Mouse (Mus musculus) limb, embryonic 15.5 days (tissue): ENCODE results near the gene Ccdc34. TPM values are rescaled to one million over a fixed set of nuclear protein-coding genes. Genes with fewer than 3 reads are reported as not detected.

Experiments
- ATAC-seq: fragments of 200-750 bp; cut with Nextera tagmentation; 2 replicates; pipeline ENCODE4 v1.8.0; 2017; ENCODE audit warnings: low read depth, moderate TSS enrichment; ENCODE audit not compliant: insufficient number of reproducible peaks, low FRiP score, low TSS enrichment
- H3K27ac ChIP-seq: fragments of 300-500 bp; sonication (generic); 2 replicates; pipeline ENCODE4 v1.5.1; 2015; ENCODE audit warnings: moderate library complexity, mild to moderate bottlenecking, inconsistent platforms
- H3K27me3 ChIP-seq: fragments of 300-500 bp; sonication (generic); 2 replicates; pipeline ENCODE4 v1.6.1; 2015; ENCODE audit warnings: inconsistent platforms
- H3K36me3 ChIP-seq: fragments of 300-500 bp; sonication (generic); 2 replicates; pipeline ENCODE4 v1.6.1; 2015; ENCODE audit warnings: inconsistent platforms
- H3K4me1 ChIP-seq: fragments of 300-500 bp; sonication (generic); 2 replicates; pipeline ENCODE4 v1.6.1; 2015; ENCODE audit warnings: inconsistent platforms
- H3K4me2 ChIP-seq: fragments of 300-500 bp; sonication (generic); 2 replicates; pipeline ENCODE4 v1.6.1; 2015; ENCODE audit warnings: mild to moderate bottlenecking, inconsistent platforms
- H3K4me3 ChIP-seq: fragments of 300-500 bp; sonication (generic); 2 replicates; pipeline ENCODE4 v1.5.1; 2015; ENCODE audit warnings: mild to moderate bottlenecking, inconsistent platforms
- H3K9ac ChIP-seq: fragments of 300-500 bp; sonication (generic); 2 replicates; pipeline ENCODE4 v1.6.1; 2015; ENCODE audit warnings: inconsistent platforms
- H3K9me3 ChIP-seq: fragments of 300-500 bp; sonication (generic); 2 replicates; pipeline ENCODE4 v1.6.1; 2016; ENCODE audit warnings: inconsistent platforms
- WGBS: fragments of 180-500 bp; shearing (Covaris S2); methylation state at CpG from one replicate; pipeline ENCODE4 v1.1.7; 2015; 5-methylcytosine and 5-hydroxymethylcytosine counted together
- polyA plus RNA-seq: library from polyadenylated mRNA; unstranded; fragments of >200 nt; fragmentation: Nextera tagmentation; extraction: Ambion mirVana; gene quantifications from 2 replicates; pipeline ENCODE4 v1.2.1, GENCODE M21; 2015

Ccdc34 gene
- polyA plus RNA-seq, 1 experiment from 2014 or later = 38.5 TPM

- no peaks in the 10 kb centered on the region for H3K27me3 ChIP-seq
- ATAC-seq = no peak
- no peak overlapping the region for H3K4me2 ChIP-seq
- H3K4me3 ChIP-seq = no peak overlapping the region
- H3K36me3 ChIP-seq = no peaks in the 10 kb centered on the region
- peaks cover 35% of the 10 kb centered on the region for H3K4me1 ChIP-seq
- 34% methylated on average over 1 of the region's 1 CpGs for WGBS
- no peak overlapping the region for H3K9ac ChIP-seq
- H3K27ac ChIP-seq = 0 out of 2 replicates have a peak overlapping the region, but pooled peaks have one; percentile 38
- no peaks in the 10 kb centered on the region for H3K9me3 ChIP-seq
Measured at GRCm38 (mm10) chr2:109984930-109985329, 32.7 kb upstream of the Ccdc34 start.

GRCm38 (mm10) chr2:109985560-109985959 is 32.1 kb upstream of the Ccdc34 start:
- no peak overlapping the region for H3K4me2 ChIP-seq
- H3K4me3 ChIP-seq = no peak overlapping the region
- H3K9me3 ChIP-seq = no peaks in the 10 kb centered on the region
- WGBS = 41% methylated on average over 9 of the region's 9 CpGs
- no peak overlapping the region for H3K9ac ChIP-seq
- no peak for ATAC-seq
- H3K27me3 ChIP-seq = no peaks in the 10 kb centered on the region
- peaks cover 35% of the 10 kb centered on the region for H3K4me1 ChIP-seq
- no peaks in the 10 kb centered on the region for H3K36me3 ChIP-seq
- H3K27ac ChIP-seq = peak overlapping the region; percentile 38; the same call in 1 of the 2 replicates

- Histone ChIP-seq H3K4me3 (no peak overlapping the region), H3K36me3 (no peaks in the 10 kb centered on the region), H3K4me1 (peaks cover 36% of the 10 kb centered on the region), H3K9me3 (no peaks in the 10 kb centered on the region), H3K9ac (no peak overlapping the region), H3K27ac (0 out of 2 replicates have a peak overlapping the region, but pooled peaks have one; percentile 38), H3K4me2 (no peak overlapping the region), H3K27me3 (no peaks in the 10 kb centered on the region)
- WGBS = 56% methylated on average over 11 of the region's 11 CpGs
- ATAC-seq = no peak
Measured at GRCm38 (mm10) chr2:109986036-109986785, 31.4 kb upstream of the Ccdc34 start.

- WGBS = 55% methylated on average over 5 of the region's 5 CpGs
- no peaks in the 10 kb centered on the region for H3K36me3 ChIP-seq
Measured at GRCm38 (mm10) chr2:109987946-109988345, 29.7 kb upstream of the Ccdc34 start.

GRCm38 (mm10) chr2:109989196-109989595 is 28.4 kb upstream of the Ccdc34 start:
- Histone ChIP-seq H3K9ac (no peak overlapping the region), H3K36me3 (no peaks in the 10 kb centered on the region), H3K4me1 (peaks cover 37% of the 10 kb centered on the region), H3K4me2 (no peak overlapping the region), H3K4me3 (no peak overlapping the region), H3K27me3 (no peaks in the 10 kb centered on the region), H3K9me3 (no peaks in the 10 kb centered on the region), H3K27ac (peak overlapping the region; percentile 54; the same call in 1 of the 2 replicates)
- ATAC-seq = no peak
- WGBS = 21% methylated on average over 3 of the region's 3 CpGs

More at GRCm38 (mm10) chr2:109987946-109988345, 29.7 kb upstream of the Ccdc34 start:
- H3K27ac ChIP-seq = no peak overlapping the region
- no peaks in the 10 kb centered on the region for H3K9me3 ChIP-seq
- H3K9ac ChIP-seq = no peak overlapping the region
- peaks cover 37% of the 10 kb centered on the region for H3K4me1 ChIP-seq
- H3K4me3 ChIP-seq = no peak overlapping the region
- no peak for ATAC-seq
- H3K27me3 ChIP-seq = no peaks in the 10 kb centered on the region
- no peak overlapping the region for H3K4me2 ChIP-seq

GRCm38 (mm10) chr2:109989679-109990473 is 27.7 kb upstream of the Ccdc34 start:
- H3K4me1 ChIP-seq = peaks cover 37% of the 10 kb centered on the region
- 43% methylated on average over 8 of the region's 8 CpGs for WGBS

GRCm38 (mm10) chr2:109991754-109992153 is 25.9 kb upstream of the Ccdc34 start:
- ATAC-seq = no peak
- Histone ChIP-seq H3K27ac (no peak overlapping the region), H3K9me3 (no peaks in the 10 kb centered on the region), H3K4me2 (no peak overlapping the region), H3K9ac (no peak overlapping the region), H3K27me3 (no peaks in the 10 kb centered on the region), H3K36me3 (no peaks in the 10 kb centered on the region; the same call in 1 of the 2 replicates), H3K4me1 (peaks cover 27% of the 10 kb centered on the region), H3K4me3 (no peak overlapping the region)
- 85% methylated on average over 1 of the region's 1 CpGs for WGBS

More at GRCm38 (mm10) chr2:109989679-109990473, 27.7 kb upstream of the Ccdc34 start:
- Histone ChIP-seq H3K4me2 (no peak overlapping the region), H3K4me3 (no peak overlapping the region), H3K27me3 (no peaks in the 10 kb centered on the region), H3K9me3 (no peaks in the 10 kb centered on the region), H3K36me3 (no peaks in the 10 kb centered on the region; the same call in 1 of the 2 replicates), H3K27ac (no peak overlapping the region), H3K9ac (no peak overlapping the region)
- no peak for ATAC-seq

- Histone ChIP-seq H3K36me3 (no peaks in the 10 kb centered on the region; the same call in 1 of the 2 replicates), H3K9ac (no peak overlapping the region), H3K27me3 (no peaks in the 10 kb centered on the region), H3K4me3 (no peak overlapping the region), H3K27ac (no peak overlapping the region), H3K4me1 (peaks cover 21% of the 10 kb centered on the region), H3K9me3 (no peaks in the 10 kb centered on the region), H3K4me2 (no peak overlapping the region)
- 53% methylated on average over 11 of the region's 11 CpGs for WGBS
- ATAC-seq = no peak
Measured at GRCm38 (mm10) chr2:109992448-109993073, 25.1 kb upstream of the Ccdc34 start.

- H3K4me3 ChIP-seq = no peak overlapping the region
- no peak overlapping the region for H3K27ac ChIP-seq
- H3K36me3 ChIP-seq = no peaks in the 10 kb centered on the region; the same call in 1 of the 2 replicates
- no peak for ATAC-seq
- no peak overlapping the region for H3K9ac ChIP-seq
- no peaks in the 10 kb centered on the region for H3K27me3 ChIP-seq
- H3K9me3 ChIP-seq = no peaks in the 10 kb centered on the region
- no peak overlapping the region for H3K4me2 ChIP-seq
- peaks cover 16% of the 10 kb centered on the region for H3K4me1 ChIP-seq
Measured at GRCm38 (mm10) chr2:109993404-109993803, 24.2 kb upstream of the Ccdc34 start.

- Histone ChIP-seq H3K36me3 (peaks cover 3% of the 10 kb centered on the region; the same call in 1 of the 2 replicates), H3K9me3 (no peaks in the 10 kb centered on the region), H3K9ac (no peak overlapping the region), H3K4me1 (peaks cover 11% of the 10 kb centered on the region), H3K27ac (no peak overlapping the region), H3K27me3 (no peaks in the 10 kb centered on the region), H3K4me2 (no peak overlapping the region), H3K4me3 (no peak overlapping the region)
- ATAC-seq = no peak
- WGBS = 67% methylated on average over 2 of the region's 2 CpGs
Measured at GRCm38 (mm10) chr2:109995061-109995460, 22.6 kb upstream of the Ccdc34 start.

- peaks cover 9% of the 10 kb centered on the region for H3K4me1 ChIP-seq
- WGBS = 30% methylated on average over 12 of the region's 12 CpGs
- H3K27me3 ChIP-seq = no peaks in the 10 kb centered on the region
- H3K27ac ChIP-seq = no peak overlapping the region
- no peak overlapping the region for H3K4me3 ChIP-seq
- H3K9ac ChIP-seq = no peak overlapping the region
- no peak for ATAC-seq
- H3K36me3 ChIP-seq = peaks cover 3% of the 10 kb centered on the region; the same call in 1 of the 2 replicates
- H3K9me3 ChIP-seq = no peaks in the 10 kb centered on the region
- no peak overlapping the region for H3K4me2 ChIP-seq
Measured at GRCm38 (mm10) chr2:109996411-109996810, 21.2 kb upstream of the Ccdc34 start.
